Mouse (Mus musculus) hindbrain, embryonic 11.5 days (tissue): ENCODE results near the gene Vps16. TPM values are rescaled to one million over a fixed set of nuclear protein-coding genes. Genes with fewer than 3 reads are reported as not detected.

Source experiments
- ATAC-seq: fragments of 200-750 bp; cut with Nextera tagmentation; 2 replicates; pipeline ENCODE4 v1.8.0; 2017; ENCODE audit warnings: mild to moderate bottlenecking, moderate TSS enrichment, moderate library complexity; ENCODE audit not compliant: low FRiP score
- DNase-seq: peaks from one replicate; pipeline ENCODE4 v3.0.0-alpha.2; 2015; ENCODE audit warnings: low spot score
- H3K27ac ChIP-seq: fragments of 300-500 bp; sonication (generic); 2 replicates; pipeline ENCODE4 v1.5.1; 2014; ENCODE audit warnings: mild to moderate bottlenecking, low read depth, low read length
- H3K27me3 ChIP-seq: fragments of 300-500 bp; sonication (generic); 2 replicates; pipeline ENCODE4 v1.6.1; 2014; ENCODE audit warnings: mild to moderate bottlenecking, low read length, moderate library complexity, mixed read lengths; ENCODE audit not compliant: control insufficient read depth, insufficient read depth
- H3K36me3 ChIP-seq: fragments of 300-500 bp; sonication (generic); 2 replicates; pipeline ENCODE4 v1.6.1; 2014; ENCODE audit warnings: mild to moderate bottlenecking, low read length, moderate library complexity, mixed read lengths; ENCODE audit not compliant: control insufficient read depth, insufficient read depth
- H3K4me1 ChIP-seq: fragments of 300-500 bp; sonication (generic); replicated peaks from 2 replicates; pipeline ENCODE4 v1.6.1; 2014; ENCODE audit warnings: low read length, mixed read lengths; ENCODE audit not compliant: control insufficient read depth, insufficient read depth
- H3K4me2 ChIP-seq: fragments of 300-500 bp; sonication (generic); replicated peaks from 2 replicates; pipeline ENCODE4 v1.6.1; 2014; ENCODE audit warnings: mild to moderate bottlenecking, low read depth, low read length
- H3K4me3 ChIP-seq: fragments of 300-500 bp; sonication (generic); 2 replicates; pipeline ENCODE4 v1.5.1; 2014; ENCODE audit warnings: low read depth, low read length
- H3K9ac ChIP-seq: fragments of 300-500 bp; sonication (generic); 2 replicates; pipeline ENCODE4 v1.6.1; 2014; ENCODE audit warnings: low read depth, low read length
- H3K9me3 ChIP-seq: fragments of 300-500 bp; sonication (generic); 2 replicates; pipeline ENCODE4 v1.6.1; 2016; ENCODE audit warnings: low read length; ENCODE audit not compliant: control insufficient read depth
- WGBS: fragments of 180-500 bp; shearing (Covaris S2); extraction: QIAGEN DNeasy Blood & Tissue Kit; methylation state at CpG from one replicate; pipeline ENCODE4 v1.1.7; 2014; 5-methylcytosine and 5-hydroxymethylcytosine counted together
- polyA plus RNA-seq: library from polyadenylated mRNA; unstranded; fragments of >200 nt; fragmentation: Nextera tagmentation; extraction: Ambion mirVana; gene quantifications from 2 replicates; pipeline ENCODE4 v1.2.1, GENCODE M21; 2014

The Vps16 gene
- polyA plus RNA-seq, 1 experiment from 2014 or later: 70.2 TPM

DNA sequence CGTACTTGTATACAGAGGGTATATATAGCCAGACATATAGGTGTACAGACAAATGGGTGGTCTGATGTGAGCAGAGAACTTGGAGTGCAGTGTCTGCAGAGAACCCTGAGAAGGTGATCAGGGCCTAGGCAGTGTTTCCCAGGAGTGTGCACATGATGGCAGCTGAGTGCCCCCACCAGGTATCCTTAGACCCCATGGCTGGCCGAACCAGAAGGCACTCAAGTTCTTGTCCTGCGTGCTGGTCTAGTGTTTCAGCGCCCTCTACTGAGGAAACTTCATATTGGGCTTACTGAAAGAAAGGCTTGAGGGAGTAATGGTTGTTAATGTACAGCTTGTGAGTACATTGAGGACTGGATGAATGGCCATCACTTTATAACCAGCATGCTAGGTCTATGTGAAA lies 9.0 kb downstream of the Vps16 start:
- no peaks in the 10 kb centered on the region for H3K4me1 ChIP-seq
- no peak overlapping the region for H3K9ac ChIP-seq
- no peak overlapping the region for H3K4me3 ChIP-seq
- H3K4me2 ChIP-seq: no peak overlapping the region
- no peaks in the 10 kb centered on the region for H3K36me3 ChIP-seq
- no peak overlapping the region for H3K27ac ChIP-seq
- H3K9me3 ChIP-seq: no peaks in the 10 kb centered on the region
- no peaks in the 10 kb centered on the region for H3K27me3 ChIP-seq
- 27% methylated on average over 4 of the region's 4 CpGs for WGBS
- peak; percentile 65 for ATAC-seq
- DNase-seq: peak; percentile 70

DNA sequence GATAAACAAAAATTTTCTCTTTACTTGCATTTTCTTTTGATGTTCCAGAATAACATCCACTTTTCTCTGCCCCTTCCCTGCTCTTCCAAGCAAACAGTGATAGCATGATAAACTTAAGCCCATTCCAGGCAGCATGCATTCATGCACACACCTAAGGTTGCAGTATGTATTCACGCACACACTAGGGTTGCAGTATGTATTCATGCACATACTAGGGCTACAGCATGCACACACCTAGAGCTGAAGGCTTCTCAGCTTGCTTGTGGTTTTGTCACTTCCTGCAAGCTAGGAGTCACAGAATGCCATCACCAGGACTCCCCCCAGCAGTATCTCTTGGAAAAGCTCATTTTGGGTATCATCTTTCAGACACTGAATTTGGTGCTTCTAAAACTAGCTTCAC lies 12.6 kb downstream of the Vps16 start:
- Histone ChIP-seq H3K27me3 (no peaks in the 10 kb centered on the region), H3K36me3 (peaks cover 9% of the 10 kb centered on the region; the same call in 1 of the 2 replicates), H3K4me2 (no peak overlapping the region), H3K9me3 (no peaks in the 10 kb centered on the region), H3K9ac (no peak overlapping the region), H3K27ac (no peak overlapping the region), H3K4me1 (no peaks in the 10 kb centered on the region), H3K4me3 (no peak overlapping the region)
- DNase-seq (no peak), ATAC-seq (no peak)
- WGBS: 100% methylated on average over 1 of the region's 1 CpGs

DNA sequence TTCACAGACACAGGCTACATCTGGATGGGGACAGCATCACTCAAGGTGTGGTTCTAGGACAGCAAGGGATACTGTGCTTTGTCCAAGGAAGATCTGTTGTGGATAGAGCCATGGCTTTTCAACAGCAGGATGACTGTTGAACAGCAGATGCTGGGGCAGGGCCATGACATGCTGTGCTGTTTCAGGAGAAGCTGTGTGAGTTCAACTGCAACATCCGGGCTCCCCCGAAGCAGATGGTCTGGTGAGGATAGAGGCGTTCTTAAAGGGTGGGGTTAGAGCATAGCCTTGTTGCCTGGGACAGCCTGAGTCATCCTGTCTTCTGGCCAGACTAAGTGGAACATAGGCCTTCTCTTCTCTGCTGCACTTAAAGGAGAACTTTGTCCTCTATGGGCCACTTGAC lies 14.7 kb downstream of the Vps16 start:
- H3K9me3 ChIP-seq: no peaks in the 10 kb centered on the region
- H3K9ac ChIP-seq: no peak overlapping the region
- DNase-seq (no peak), ATAC-seq (no peak)
- no peak overlapping the region for H3K27ac ChIP-seq
- H3K4me1 ChIP-seq: no peaks in the 10 kb centered on the region
- H3K27me3 ChIP-seq: no peaks in the 10 kb centered on the region
- H3K4me2 ChIP-seq: no peak overlapping the region
- H3K36me3 ChIP-seq: peaks cover 17% of the 10 kb centered on the region
- H3K4me3 ChIP-seq: no peak overlapping the region
- 96% methylated on average over 3 of the region's 3 CpGs for WGBS

DNA sequence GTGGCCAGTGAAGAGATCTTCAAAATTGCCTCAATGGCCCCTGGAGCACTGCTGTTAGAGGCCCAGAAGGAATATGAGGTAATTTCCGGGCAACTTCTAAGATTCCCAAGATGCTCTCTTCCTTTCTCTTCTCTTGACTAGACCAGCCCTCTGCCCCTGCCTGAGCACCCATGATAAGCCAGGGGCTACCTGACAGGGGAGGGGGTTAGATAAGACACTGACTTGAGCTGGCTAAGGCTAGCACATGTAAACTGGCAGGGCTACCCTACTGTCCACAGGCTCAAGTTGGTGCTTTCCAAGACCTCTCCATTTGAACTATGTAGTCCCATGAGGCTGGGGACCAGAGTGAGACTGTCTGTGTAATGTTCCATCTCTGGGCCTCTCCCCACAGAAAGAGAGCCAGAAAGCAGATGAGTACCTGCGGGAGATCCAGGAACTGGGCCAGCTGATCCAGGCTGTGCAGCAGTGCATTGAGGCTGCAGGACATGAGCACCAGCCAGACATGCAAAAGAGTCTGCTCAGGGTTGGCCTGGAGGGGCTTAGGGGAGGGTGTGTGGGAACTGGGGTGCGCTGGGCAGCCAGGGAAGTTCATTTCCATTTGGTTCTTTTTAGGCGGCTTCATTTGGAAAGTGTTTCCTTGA lies 15.8 kb downstream of the Vps16 start:
- H3K4me1 ChIP-seq: no peaks in the 10 kb centered on the region
- no peak overlapping the region for H3K9ac ChIP-seq
- no peak for DNase-seq
- no peak overlapping the region for H3K27ac ChIP-seq
- no peak for ATAC-seq
- no peak overlapping the region for H3K4me2 ChIP-seq
- no peaks in the 10 kb centered on the region for H3K27me3 ChIP-seq
- H3K36me3 ChIP-seq: peaks cover 18% of the 10 kb centered on the region
- no peaks in the 10 kb centered on the region for H3K9me3 ChIP-seq
- no peak overlapping the region for H3K4me3 ChIP-seq
- WGBS: 95% methylated on average over 4 of the region's 4 CpGs

DNA sequence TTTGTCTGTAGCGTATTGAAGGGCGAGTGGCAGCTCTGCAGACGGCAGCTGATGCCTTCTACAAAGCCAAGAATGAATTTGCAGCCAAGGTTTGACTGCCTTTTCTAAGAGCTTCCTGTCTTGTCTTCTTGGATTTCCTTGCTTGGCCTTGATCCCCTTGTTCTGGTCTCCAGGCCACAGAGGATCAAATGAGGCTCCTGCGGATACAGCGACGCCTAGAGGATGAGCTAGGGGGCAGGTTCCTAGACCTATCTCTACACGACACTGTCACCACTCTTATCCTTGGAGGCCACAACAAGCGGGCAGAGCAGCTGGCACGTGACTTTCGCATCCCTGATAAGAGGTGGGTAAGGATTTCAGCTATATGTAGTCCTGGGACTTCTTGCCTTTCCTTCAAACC lies 18.0 kb downstream of the Vps16 start:
- Histone ChIP-seq H3K9ac (no peak overlapping the region), H3K27ac (no peak overlapping the region), H3K36me3 (peaks cover 18% of the 10 kb centered on the region), H3K4me2 (no peak overlapping the region), H3K4me3 (no peak overlapping the region), H3K9me3 (no peaks in the 10 kb centered on the region), H3K27me3 (no peaks in the 10 kb centered on the region), H3K4me1 (no peaks in the 10 kb centered on the region)
- no peak for DNase-seq
- 91% methylated on average over 10 of the region's 10 CpGs for WGBS
- no peak for ATAC-seq

DNA sequence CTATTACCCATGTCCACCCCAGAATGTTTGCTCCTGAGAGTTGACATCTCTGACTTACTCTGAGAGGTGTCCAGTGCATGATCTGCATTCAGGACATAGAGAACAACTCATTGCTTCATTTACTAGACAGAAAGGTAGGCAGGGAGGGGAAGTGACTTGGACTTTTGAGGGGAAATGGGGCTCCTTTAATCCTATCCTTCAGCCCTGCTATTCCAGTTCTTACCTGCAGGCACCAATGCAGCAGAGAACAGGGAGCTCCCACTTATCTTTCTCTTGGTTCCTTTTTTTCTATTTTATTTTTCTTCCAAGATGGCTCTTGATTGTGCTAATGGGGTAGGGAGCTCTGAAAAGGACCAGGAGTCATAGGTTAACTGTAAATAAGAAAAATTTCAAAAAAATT lies 24.3 kb downstream of the Vps16 start:
- Histone ChIP-seq H3K4me1 (0 out of 2 replicates have a peak, but pooled peaks cover 2% of the 10 kb centered on the region), H3K9ac (no peak overlapping the region), H3K9me3 (no peaks in the 10 kb centered on the region), H3K27ac (no peak overlapping the region), H3K27me3 (peaks cover 2% of the 10 kb centered on the region; the same call in 1 of the 2 replicates), H3K4me3 (no peak overlapping the region), H3K4me2 (no peak overlapping the region), H3K36me3 (peaks cover 5% of the 10 kb centered on the region; the same call in 1 of the 2 replicates)
- DNase-seq (no peak), ATAC-seq (no peak)

DNA sequence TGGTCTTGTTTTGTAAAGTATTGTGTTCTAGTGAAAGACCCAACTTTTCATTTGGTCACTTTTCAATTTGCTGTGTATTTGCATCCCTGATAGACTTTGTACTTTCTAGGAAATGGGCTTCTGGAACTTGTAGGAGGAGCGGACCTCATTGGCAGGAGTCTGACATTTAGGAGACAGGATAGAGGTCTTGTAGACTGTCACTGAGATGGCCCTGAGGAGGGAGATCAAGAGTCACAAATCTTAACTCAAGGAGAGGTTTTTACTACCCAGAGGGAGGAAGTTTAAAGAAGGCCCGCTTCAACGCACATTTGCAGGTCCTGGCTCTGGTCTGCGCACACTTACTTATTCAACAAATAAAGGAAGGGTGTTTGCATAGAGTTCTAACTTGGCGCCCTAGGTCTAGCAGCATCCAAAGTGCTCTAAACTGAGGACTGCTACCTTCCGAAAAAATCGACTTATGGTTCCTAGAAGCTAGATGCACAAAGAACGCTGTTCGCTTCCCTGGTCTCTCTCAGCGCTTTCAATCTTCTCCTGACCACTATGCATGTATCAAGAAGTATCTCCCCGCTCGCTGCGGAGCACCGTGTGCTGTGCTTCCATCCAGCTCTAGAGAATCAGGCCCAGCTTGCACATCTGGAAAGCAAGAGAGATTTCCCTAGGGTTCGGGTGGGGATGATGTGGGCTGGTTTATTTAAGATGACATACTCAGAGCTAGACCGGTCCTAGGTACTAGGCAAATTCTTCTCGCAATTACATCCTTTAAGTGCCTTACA lies 25.1 kb downstream of the Vps16 start:
- peaks cover 2% of the 10 kb centered on the region; the same call in 1 of the 2 replicates for H3K27me3 ChIP-seq
- H3K36me3 ChIP-seq: no peaks in the 10 kb centered on the region
- H3K4me1 ChIP-seq: 0 out of 2 replicates have a peak, but pooled peaks cover 2% of the 10 kb centered on the region
- H3K9ac ChIP-seq: peak overlapping the region; percentile 88
- H3K4me3 ChIP-seq: peak overlapping the region; percentile 91
- no peak overlapping the region for H3K27ac ChIP-seq
- DNase-seq (peak; percentile 43), ATAC-seq (no peak; the same call in 1 of the 2 replicates)
- H3K9me3 ChIP-seq: no peaks in the 10 kb centered on the region
- H3K4me2 ChIP-seq: peak overlapping the region; percentile 82
- 10% methylated on average over 17 of the region's 17 CpGs for whole genome bisulfite sequencing

DNA sequence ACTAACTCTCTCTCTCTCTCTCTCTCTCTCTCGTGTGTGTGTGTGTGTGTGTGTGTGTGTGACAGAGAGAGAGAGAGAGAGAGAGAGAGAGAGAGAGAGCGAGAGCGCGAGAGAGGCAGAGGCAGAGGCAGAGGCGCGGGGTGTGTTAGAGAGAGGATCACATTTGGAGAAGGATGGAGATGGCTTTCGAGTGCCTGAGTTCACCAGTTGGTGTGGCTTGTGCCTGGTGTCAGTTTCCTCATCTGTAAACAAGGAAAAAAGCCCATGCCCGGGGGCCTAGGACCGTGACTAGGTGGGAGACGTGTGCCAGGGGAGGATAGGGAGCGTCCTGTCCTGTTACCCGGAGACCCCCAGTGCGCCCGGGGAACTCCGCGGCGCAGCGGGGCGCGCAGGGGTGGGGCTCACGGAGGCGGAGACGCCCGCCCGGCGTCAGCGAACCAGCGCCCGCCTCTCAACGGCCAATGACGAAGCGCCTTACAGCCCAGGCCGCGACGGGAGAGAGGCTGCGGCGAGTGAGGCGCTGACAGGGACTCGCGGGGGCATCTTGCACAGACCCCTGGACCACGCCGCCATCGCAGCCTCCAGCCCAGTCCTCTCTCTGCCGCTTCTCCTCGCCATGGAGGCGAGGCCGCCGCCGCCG lies 25.8 kb downstream of the Vps16 start, which contains the start of gene Ptpra:
Ptpra (plus strand) TSS at position 485 of the 640 bp plus-strand sequence.
- H3K4me3 ChIP-seq: peak within 1 kb of the TSS; percentile 91
- peak within 1 kb of the TSS; percentile 77 for H3K27ac ChIP-seq
- H3K9me3 ChIP-seq: no peaks in the 10 kb centered on the region
- H3K27me3 ChIP-seq: peaks cover 2% of the 10 kb centered on the region; the same call in 1 of the 2 replicates
- 0% methylated on average over 31 of the region's 50 CpGs for WGBS
- DNase-seq (peak; percentile 91), ATAC-seq (peak; percentile 98)
- 0 out of 2 replicates have a peak, but pooled peaks cover 2% of the 10 kb centered on the region for H3K4me1 ChIP-seq
- H3K36me3 ChIP-seq: no peaks in the 10 kb centered on the region
- H3K4me2 ChIP-seq: peak within 1 kb of the TSS; percentile 82
- H3K9ac ChIP-seq: peak within 1 kb of the TSS; percentile 88
